Mouse (Mus musculus) ovary, adult 2 months (tissue): Measurements from ENCODE around the gene Nudt9. TPM values are rescaled to one million over a fixed set of nuclear protein-coding genes. Genes with fewer than 3 reads are reported as not detected.

Experiments used
- polyA plus RNA-seq: library from polyadenylated mRNA; depleted of rRNA; stranded (reverse); fragments of >200 nt; gene quantifications from 2 replicates; pipeline ENCODE4 v1.2.3, GENCODE M21; 2012; rRNA removed

Nudt9 gene
- polyA plus RNA-seq = 69.0 and 77.8 TPM in 2 replicates

DNA sequence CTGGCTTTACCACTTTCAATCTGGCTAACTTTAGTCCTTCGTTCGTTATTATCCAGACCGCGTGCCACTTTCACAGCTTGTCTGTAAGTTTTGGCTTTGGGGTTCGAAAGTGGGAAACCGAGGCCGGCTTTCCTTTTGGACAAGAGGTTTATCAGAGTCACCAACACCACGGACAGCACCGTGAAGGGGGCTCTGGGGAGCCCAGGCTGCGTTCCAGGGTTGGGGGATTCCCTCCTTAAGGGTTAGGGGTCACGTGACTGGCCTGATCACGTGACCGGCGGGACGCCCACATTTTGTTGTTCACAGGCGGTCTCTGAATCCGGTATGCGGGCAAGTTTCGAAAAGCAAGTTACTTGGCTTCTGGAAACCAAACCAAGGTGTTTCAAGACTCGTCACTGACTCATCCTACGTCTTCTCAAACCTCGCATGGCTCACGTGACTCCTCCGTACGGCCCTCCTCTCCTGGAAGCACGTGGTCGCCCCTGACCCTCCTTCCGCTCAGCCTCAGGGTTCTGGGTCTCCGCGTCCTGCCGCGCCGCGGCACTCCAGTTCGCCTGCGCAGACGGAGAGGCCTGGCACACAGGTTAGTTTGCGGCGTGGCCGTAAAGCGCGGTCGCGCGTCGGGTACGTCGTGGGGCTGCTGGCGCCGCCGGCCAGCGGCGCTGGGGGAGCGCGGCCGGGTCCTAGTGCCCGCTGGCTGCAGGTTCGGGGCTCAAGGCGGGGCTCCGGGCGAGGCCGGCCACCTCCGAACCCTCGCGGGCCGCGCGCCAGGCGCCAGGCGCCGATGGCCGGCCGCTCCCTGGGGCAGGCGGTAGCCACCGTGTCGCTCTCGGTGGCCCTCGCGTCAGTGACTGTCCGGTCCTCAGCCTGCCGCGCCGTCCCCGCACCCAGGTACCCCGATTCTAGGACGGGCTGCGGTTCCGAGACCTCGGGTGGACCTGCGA, at the start of gene Nudt9:
Gene Nudt9, plus strand, starts transcription at position 51 of the 944 bp plus-strand sequence.

DNA sequence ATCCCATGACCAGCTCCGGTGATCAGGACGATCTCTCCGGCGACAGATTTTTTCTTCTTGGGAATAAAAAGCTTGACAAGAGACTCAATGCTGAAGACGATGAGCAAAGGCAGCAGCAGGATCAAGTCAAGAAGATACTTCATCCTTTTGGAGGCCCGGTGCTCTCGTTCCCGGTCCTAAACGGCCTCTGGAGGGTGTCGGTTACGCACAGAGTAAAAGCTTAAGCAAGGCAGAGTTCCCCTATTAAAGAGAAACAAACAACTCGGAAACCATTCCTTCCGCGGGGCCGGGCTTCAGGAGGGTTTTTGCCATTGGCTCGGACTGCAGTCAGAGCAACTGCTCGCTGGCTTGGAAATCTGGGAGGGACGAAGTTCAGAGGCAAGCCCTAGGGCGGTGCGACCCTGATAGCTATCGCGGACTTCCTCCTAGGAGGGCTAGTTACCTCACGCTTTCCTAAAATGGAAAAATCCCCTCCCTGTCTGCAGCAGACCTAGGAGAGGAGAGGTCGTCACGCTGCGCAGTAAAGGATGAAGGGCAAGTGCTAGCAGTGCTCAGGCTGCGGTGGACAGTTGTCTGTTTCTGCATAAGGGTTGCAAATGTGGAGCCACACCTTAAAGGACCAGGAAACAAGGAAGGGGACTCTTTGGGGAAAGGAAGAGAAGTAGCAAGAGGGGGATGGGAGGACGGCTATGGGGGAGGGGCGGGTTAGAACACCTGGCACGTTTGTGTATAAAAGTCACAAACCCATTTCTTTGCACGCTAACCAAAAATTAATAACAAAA, 24.3 kb upstream of the Nudt9 start, which contains the start of gene Hsd17b11:
Gene Hsd17b11, minus strand, starts transcription at position 323 of the 782 bp plus-strand sequence.

DNA sequence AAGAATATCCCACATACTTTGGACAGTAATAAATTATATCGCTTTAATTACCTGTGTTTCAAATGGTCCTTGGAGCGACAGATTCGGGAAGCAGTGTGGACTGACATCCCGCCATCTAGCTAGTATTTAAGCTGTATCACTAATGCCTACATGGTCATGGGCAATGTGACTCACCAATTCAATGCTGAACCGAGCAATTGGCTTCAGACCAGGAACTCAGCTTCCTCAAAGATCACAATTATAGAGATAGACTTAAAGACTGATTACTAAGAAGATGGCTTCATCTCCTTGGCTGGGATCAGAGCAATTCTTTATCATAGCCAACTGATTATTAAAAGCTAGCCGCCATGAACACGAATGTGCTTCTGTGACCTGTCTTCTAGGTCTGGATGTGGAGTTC, 31.4 kb downstream of the Nudt9 start, which contains the start of gene Gm17660:
Gene Gm17660, minus strand, starts transcription at position 101 of the 400 bp plus-strand sequence.

DNA sequence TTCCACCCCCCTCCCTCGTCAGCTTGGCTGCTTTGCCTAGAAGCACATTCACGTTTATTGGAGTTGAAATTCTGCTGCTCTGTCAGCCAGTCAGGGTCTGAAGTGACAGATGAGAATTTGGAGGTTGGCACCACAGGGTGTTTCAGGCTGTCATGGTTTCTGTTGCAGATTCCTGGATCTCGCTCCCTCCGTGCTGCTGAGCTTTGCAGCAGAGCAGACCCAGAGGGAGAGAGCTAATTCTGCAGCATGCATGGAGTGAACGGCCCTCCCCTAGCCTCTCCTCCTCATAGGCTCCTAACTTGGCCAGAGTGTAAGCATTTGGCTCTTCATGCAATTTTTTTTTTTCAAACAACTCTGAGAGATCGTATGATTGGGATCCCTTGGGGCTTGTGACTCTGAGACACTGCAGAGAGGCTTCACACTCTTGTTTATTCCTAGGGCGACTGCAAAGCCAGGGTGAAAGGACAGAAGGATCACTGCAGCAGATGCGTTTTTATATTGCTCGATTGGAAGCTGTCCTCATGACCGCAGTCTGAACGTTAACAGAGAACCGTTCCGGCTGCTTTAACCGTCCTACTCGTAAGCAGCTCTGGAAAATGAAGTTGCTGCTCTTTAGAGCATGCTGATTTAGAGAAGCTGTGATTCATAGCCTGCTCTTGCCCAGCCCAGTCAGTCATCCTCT, 67.5 kb downstream of the Nudt9 start, which contains the start of gene Sparcl1:
Gene Sparcl1, minus strand, starts transcription at position 243 of the 682 bp plus-strand sequence.

Other genes with a start within 250 kb of the Nudt9 start
- gene Klhl8, start 135.0 kb upstream of the Nudt9 start, polyA plus RNA-seq = 9.8 and 14.9 TPM in 2 replicates
- 0.37 TPM in 1 of 2 replicates, not detected in the other for gene Hsd17b13, start 68.9 kb upstream of the Nudt9 start, polyA plus RNA-seq
- 39.5 and 40.0 TPM in 2 replicates for gene Hsd17b11, start 24.4 kb upstream of the Nudt9 start, polyA plus RNA-seq
- not detected in 2 replicates for gene Gm17660, start 31.3 kb downstream of the Nudt9 start, polyA plus RNA-seq
- 140 and 198 TPM in 2 replicates for gene Sparcl1, start 67.4 kb downstream of the Nudt9 start, polyA plus RNA-seq
- not detected in 2 replicates for gene Dspp, start 124.4 kb downstream of the Nudt9 start, polyA plus RNA-seq
- gene Dmp1, start 156.3 kb downstream of the Nudt9 start, polyA plus RNA-seq = 0.12 and 0.28 TPM in 2 replicates